Comparison of ENCODE assay signal across 9 mouse cellular contexts in genomic region chr7:68223356-68223808, GRCm38 (mm10). TPM values are rescaled to one million over a fixed set of nuclear protein-coding genes. Genes with fewer than 3 reads are reported as not detected.
A peak's percentile ranks its signal among the peaks of the same experiment; 100 is the strongest.
DNase-seq lines count a peak whose midpoint lies in the region; ATAC-seq lines count a peak whose summit lies in the region.
"Had no signal": no experiment of that assay in that cellular context is flagged by ENCODE, and none has a peak within 500 bp of the region (broad histone marks: within the 10 kb centered on the region; RNA-seq: fewer than 3 reads in every experiment).

No protein-coding gene starts in this region.

- peak; percentile 55; the same call in 1 of the 2 replicates for ATAC-seq in intestine, embryonic 16.5 days

- no peak overlapping the region for H3K9ac ChIP-seq in intestine, embryonic 16.5 days (ENCODE audit: low read depth, low read length)
- H3K9ac ChIP-seq: liver, embryonic 15.5 days had no signal

- H3K36me3 ChIP-seq in intestine, embryonic 16.5 days (ENCODE audit: control insufficient read depth, insufficient read depth, low read length) = peaks cover 5% of the 10 kb centered on the region; the same call in 1 of the 2 replicates

- no peaks in the 10 kb centered on the region for H3K9me3 ChIP-seq in intestine, embryonic 16.5 days (ENCODE audit: control insufficient read depth, low read length)
- H3K9me3 ChIP-seq: liver, embryonic 15.5 days had no signal

- H3K4me2 ChIP-seq in intestine, embryonic 16.5 days (ENCODE audit: low read depth, low read length) = no peak overlapping the region
- H3K4me2 ChIP-seq: liver, embryonic 15.5 days had no signal

- H3K4me1 ChIP-seq in intestine, embryonic 16.5 days (ENCODE audit: control insufficient read depth, insufficient read depth, low read length) = no peaks in the 10 kb centered on the region
- H3K4me1 ChIP-seq: liver, embryonic 15.5 days had no signal

- H3K4me3 ChIP-seq in intestine, embryonic 16.5 days (ENCODE audit: low read length) = no peak overlapping the region
- H3K4me3 ChIP-seq: liver, embryonic 15.5 days had no signal

- no peaks in the 10 kb centered on the region for H3K27me3 ChIP-seq in intestine, embryonic 16.5 days (replicated peaks; ENCODE audit: control insufficient read depth, insufficient read depth, low read length)
- H3K27me3 ChIP-seq: liver, embryonic 15.5 days had no signal

- H3K27ac ChIP-seq in intestine, embryonic 16.5 days (ENCODE audit: low read length) = peak overlapping the region; percentile 54
- H3K27ac ChIP-seq: liver, embryonic 15.5 days had no signal

- peak; percentile 25 for DNase-seq in ovary, postnatal 36 days (ENCODE audit: low spot score)
- DNase-seq in ovary, adult 18-20 months (ENCODE audit: low spot score) = no peak
- peak; percentile 72 to 83 for DNase-seq in gastrocnemius, adult 8-10 months (ENCODE audit: low spot score in 2 of 2)
- peak; percentile 38 to 56 for DNase-seq in lung, postnatal 4 days
- no peak for DNase-seq in layer of hippocampus, postnatal 25 days (ENCODE audit: extremely low spot score in 1 of 2, low spot score in 1 of 2)
- no peak for DNase-seq in layer of hippocampus, adult 18-20 months (ENCODE audit: low spot score in 2 of 2)
- no peak for DNase-seq in spleen, postnatal 14 days (ENCODE audit: low spot score in 2 of 2)

- WGBS in intestine, embryonic 16.5 days = 57% methylated on average over 13 of the region's 13 CpGs

RNA-seq across cellular contexts. Expression of gene Pgpep1l, which starts 40.7 kb away (rescaled TPM):
- total RNA-seq in gastrocnemius, adult 8-10 months (2022) = 1 to 10 TPM; 3.6 to 4.9 (median 4.0) TPM
- polyA plus RNA-seq in intestine, embryonic 16.5 days (2015; fragmentation: Nextera tagmentation; extraction: Ambion mirVana) = not detected in 2 replicates
- 1 to 10 TPM; 2.4 to 3.3 TPM for total RNA-seq in layer of hippocampus, postnatal 25 days (2021)
- total RNA-seq in layer of hippocampus, adult 18-20 months (2021) = 1 to 10 TPM; 3.3 to 4.2 TPM
- polyA plus RNA-seq: liver, embryonic 15.5 days had no signal

RNA-seq across cellular contexts. Expression of gene Fam169b, which starts 50.3 kb away (rescaled TPM):
- total RNA-seq in gastrocnemius, adult 8-10 months (2022) = under 1 TPM in 1 of 4 experiments, not detected in 3; 0.19 TPM
- polyA plus RNA-seq in intestine, embryonic 16.5 days (2015; fragmentation: Nextera tagmentation; extraction: Ambion mirVana) = 0.33 and 0.42 TPM in 2 replicates
- total RNA-seq in layer of hippocampus, postnatal 25 days (2021) = under 1 TPM; 0.37 to 0.47 TPM
- total RNA-seq in layer of hippocampus, adult 18-20 months (2021) = under 1 TPM; 0.41 to 0.47 TPM

Comparison
In these comparisons a context has a peak if more than half of its experiments do, and no peak if none do; other contexts are left out.
1. DNase-seq: peak in ovary, postnatal 36 days (single experiment), gastrocnemius, adult 8-10 months (2 of 2) and lung, postnatal 4 days (2 of 2); none in ovary, adult 18-20 months (single experiment), layer of hippocampus, postnatal 25 days (0 of 2), layer of hippocampus, adult 18-20 months (0 of 2) and spleen, postnatal 14 days (0 of 2).